Mouse (Mus musculus) olfactory bulb, adult 2 months (tissue): ENCODE measurements around the gene Dbndd1. TPM values are rescaled to one million over a fixed set of nuclear protein-coding genes. Genes with fewer than 3 reads are reported as not detected.
"Not testable (repeated sequence)": the region's sequence is repeated elsewhere in the genome, so short reads cannot be mapped to it uniquely, and the experiment has no call there.

Experiments
- H3K27ac ChIP-seq: fragments of 200-500 bp; 2 replicates; pipeline ENCODE4 v1.5.1; 2012; ENCODE audit warnings: low read depth, low read length; ENCODE audit not compliant: insufficient read depth
- H3K4me1 ChIP-seq: fragments of 200-500 bp; 2 replicates; pipeline ENCODE4 v1.6.1; 2012; ENCODE audit warnings: low read length; ENCODE audit not compliant: control insufficient read depth, insufficient read depth
- H3K4me3 ChIP-seq: fragments of 200-500 bp; 2 replicates; pipeline ENCODE4 v1.5.1; 2012; ENCODE audit warnings: mild to moderate bottlenecking, low read depth, low read length, moderate library complexity; ENCODE audit not compliant: insufficient read depth
- CTCF ChIP-seq: fragments of 200-500 bp; IDR thresholded peaks from 2 replicates; pipeline ENCODE4 v1.5.1; 2012; ENCODE audit warnings: low read depth, mild to moderate bottlenecking, low read length, moderate library complexity; ENCODE audit not compliant: insufficient read depth
- POLR2A ChIP-seq: fragments of 200-500 bp; IDR thresholded peaks from 2 replicates; pipeline ENCODE4 v1.6.1; 2012; ENCODE audit warnings: mild to moderate bottlenecking, low read depth, low read length, moderate library complexity; ENCODE audit not compliant: insufficient read depth
- WGBS: fragments of 180-500 bp; shearing (Covaris S2); methylation state at CpG from one replicate; pipeline ENCODE4 v1.1.7; 2018; 5-methylcytosine and 5-hydroxymethylcytosine counted together
- polyA plus RNA-seq: library from polyadenylated mRNA; stranded (reverse); fragments of >200 nt; gene quantifications from 2 replicates; pipeline ENCODE4 v1.2.4, GENCODE M21; 2012; ENCODE audit warnings: low replicate concordance; ENCODE audit not compliant: missing spikeins, insufficient read depth, insufficient read length

The Dbndd1 gene
- polyA plus RNA-seq, 1 experiment, result not detected

DNA sequence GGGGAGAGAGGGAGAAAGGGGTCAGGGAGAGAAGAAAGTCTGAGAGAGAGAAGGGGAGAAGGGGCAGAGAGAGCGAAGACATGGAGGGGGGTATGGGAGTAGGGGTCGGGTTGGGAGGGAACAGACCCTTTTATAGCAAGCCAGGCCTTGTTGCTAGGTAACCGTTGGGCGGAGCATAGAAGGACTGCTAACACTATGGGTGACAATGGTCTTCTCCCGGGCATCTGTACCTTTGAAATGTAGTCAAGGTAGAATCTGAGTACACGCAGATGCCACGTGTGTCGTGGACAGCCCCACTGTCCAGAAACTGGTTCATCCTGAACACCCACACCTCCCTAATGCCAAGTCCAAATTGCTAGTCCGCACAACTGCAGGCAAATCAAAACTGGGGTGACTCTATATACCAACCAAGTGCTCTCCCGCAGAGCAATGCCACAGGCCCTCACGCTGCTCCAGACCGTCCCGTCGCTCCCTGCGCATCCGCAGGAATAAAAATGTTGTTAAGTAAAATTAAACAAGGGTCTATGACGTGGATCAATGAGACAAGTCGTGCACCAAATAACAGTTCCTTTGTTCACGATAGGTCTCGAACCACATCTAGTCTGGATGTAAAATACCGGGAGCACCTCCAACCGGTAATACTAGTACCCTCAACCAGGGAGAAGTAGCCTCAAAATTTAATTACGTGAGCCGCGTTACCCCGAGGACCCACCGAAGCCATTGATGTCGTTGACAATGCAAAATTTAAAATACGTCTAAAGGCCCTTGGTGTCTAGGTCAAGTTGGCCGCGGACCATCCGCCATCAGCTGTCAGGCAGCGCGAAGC lies 38.1 kb downstream of the Dbndd1 start:
- H3K27ac ChIP-seq, result peak overlapping the region; percentile 94; the same call in 1 of the 2 replicates
- WGBS, result 3% methylated on average over 34 of the region's 34 CpGs
- TF ChIP-seq CTCF, result no peak
- TF ChIP-seq POLR2A, result no peak
- peak overlapping the region; percentile 82 for H3K4me3 ChIP-seq
- peaks cover 15% of the 10 kb centered on the region for H3K4me1 ChIP-seq

DNA sequence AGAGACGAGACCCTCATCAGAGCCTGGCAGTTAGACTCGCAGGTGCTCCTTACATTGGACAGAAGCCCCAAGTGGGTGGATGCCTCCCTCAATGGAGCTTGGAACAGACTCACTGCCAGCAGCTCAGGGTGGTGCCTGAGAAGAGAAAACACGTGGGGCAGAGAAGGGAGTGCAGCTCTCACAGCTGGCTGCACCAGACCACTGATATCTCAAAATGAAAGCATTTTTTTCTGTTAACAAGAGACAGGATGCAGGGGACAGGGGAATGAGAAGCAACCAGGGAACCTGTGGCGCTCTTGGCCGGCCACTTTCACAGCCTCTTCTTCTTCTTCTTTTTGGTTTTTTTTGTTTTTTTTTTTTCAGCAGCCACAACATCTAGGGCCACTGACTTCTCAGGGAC lies 40.7 kb downstream of the Dbndd1 start:
- peaks cover 15% of the 10 kb centered on the region for H3K4me1 ChIP-seq
- not testable (repeated sequence) for H3K4me3 ChIP-seq, H3K27ac ChIP-seq
- 54% methylated on average over 5 of the region's 5 CpGs for whole genome bisulfite sequencing

DNA sequence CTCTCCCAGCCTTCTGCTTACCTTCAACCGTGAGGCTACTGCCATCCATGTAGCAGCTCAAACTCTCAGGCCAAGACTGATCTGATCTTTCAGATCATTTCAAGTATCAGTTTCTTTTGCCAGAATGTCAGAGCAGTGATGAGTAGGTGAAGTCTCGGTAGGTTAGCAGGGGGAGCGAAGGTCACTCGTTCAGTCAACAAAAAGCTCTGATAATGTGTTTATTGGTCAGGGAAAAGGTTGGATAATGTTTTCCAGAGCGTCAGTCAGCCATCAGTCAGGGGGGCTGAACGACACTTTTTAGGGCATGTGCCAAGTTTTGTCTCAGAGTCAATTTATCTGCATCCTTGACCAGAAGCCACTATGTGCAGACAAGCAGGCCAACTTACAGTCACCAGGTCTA lies 42.3 kb downstream of the Dbndd1 start:
- not testable (repeated sequence) for H3K27ac ChIP-seq, H3K4me1 ChIP-seq, H3K4me3 ChIP-seq
- WGBS, result 78% methylated on average over 6 of the region's 6 CpGs

DNA sequence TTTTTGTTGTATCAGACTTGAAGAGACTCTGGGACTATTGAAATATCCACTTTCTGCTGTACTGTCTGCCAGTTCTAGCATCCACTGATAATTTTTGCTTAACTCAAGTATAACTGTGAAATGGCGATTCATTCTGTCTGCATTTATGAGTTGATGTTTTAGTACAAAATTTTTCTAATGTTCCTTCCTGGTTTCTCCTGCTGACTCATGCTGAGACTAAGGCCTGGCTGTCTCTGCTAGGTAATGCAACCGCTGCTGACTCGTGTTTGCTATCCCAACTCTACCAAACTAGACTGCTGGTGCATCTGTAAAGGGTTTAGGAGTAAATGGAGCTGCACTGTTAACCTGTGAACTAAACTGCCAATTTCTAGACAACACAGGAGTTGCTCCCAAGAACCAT lies 47.8 kb downstream of the Dbndd1 start:
- Histone ChIP-seq H3K4me1 (no peaks in the 10 kb centered on the region), H3K4me3 (no peak overlapping the region), H3K27ac (no peak overlapping the region)
- TF ChIP-seq CTCF (no peak), POLR2A (no peak)
- WGBS, result 74% methylated on average over 3 of the region's 3 CpGs

DNA sequence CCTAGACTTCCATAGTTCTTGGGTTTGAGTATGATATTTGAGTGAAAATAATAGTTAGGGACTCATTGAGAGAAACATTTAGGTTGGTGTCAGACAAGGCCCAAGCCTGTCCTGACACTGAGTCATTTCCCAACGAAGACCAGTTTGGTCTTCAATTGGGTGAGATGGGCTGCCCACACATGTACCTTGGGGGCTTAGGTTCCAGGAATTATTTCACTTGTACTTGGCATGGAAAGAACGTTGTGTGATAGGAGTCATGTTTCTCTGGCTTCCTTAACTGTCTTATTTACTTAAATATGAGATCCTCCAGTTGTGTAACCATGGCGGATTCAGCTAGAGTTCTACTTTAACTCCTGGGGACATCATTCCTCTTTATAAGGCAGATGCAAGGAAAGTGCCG lies 51.6 kb downstream of the Dbndd1 start:
- no peaks in the 10 kb centered on the region for H3K4me1 ChIP-seq
- 89% methylated on average over 4 of the region's 4 CpGs for WGBS
- H3K27ac ChIP-seq, result no peak overlapping the region
- TF ChIP-seq POLR2A (no peak), CTCF (no peak)
- no peak overlapping the region for H3K4me3 ChIP-seq

Other genes with a start within 250 kb of the Dbndd1 start
- not detected in 2 replicates for gene Fanca, start 196.9 kb downstream of the Dbndd1 start, polyA plus RNA-seq
- not detected in 2 replicates for gene Spire2, start 182.8 kb downstream of the Dbndd1 start, polyA plus RNA-seq
- 373 and 551 TPM in 2 replicates for gene Tcf25, start 141.7 kb downstream of the Dbndd1 start, polyA plus RNA-seq
- gene Mc1r, start 108.4 kb downstream of the Dbndd1 start, polyA plus RNA-seq, result not detected in 2 replicates
- not detected in 2 replicates for gene Tubb3, start 104.0 kb downstream of the Dbndd1 start, polyA plus RNA-seq
- gene Def8, start 91.9 kb downstream of the Dbndd1 start, polyA plus RNA-seq, result not detected in 2 replicates
- gene Afg3l1, start 37.6 kb downstream of the Dbndd1 start, polyA plus RNA-seq, result not detected in 2 replicates
- not detected in 2 replicates for gene Gas8, start 3.4 kb upstream of the Dbndd1 start, polyA plus RNA-seq
- gene Rhou, start 138.5 kb upstream of the Dbndd1 start, polyA plus RNA-seq, result not detected in 2 replicates